In genomic region chr5:111755330-111755729, GRCm38 (mm10) we compare ENCODE assay signal across 9 mouse cellular contexts. TPM values are rescaled to one million over a fixed set of nuclear protein-coding genes. Genes with fewer than 3 reads are reported as not detected.
A peak's percentile ranks its signal among the peaks of the same experiment; 100 is the strongest.
DNase-seq lines count a peak whose midpoint lies in the region; ATAC-seq lines count a peak whose summit lies in the region.
"Had no signal": no experiment of that assay in that cellular context is flagged by ENCODE, and none has a peak within 500 bp of the region (broad histone marks: within the 10 kb centered on the region; RNA-seq: fewer than 3 reads in every experiment).

No protein-coding gene starts in this region.

- peaks cover 4% of the 10 kb centered on the region; the same call in 1 of the 2 replicates for H3K27me3 ChIP-seq in kidney, embryonic 16.5 days (ENCODE audit: insufficient read depth, low read length)
- no peaks in the 10 kb centered on the region for H3K27me3 ChIP-seq in intestine, embryonic 14.5 days (replicated peaks; ENCODE audit: control insufficient read depth, insufficient read depth, low read length)

- intact Hi-C loops in gastrocnemius, postnatal 36 days (cut with DNase I): no loop called here

- ATAC-seq in kidney, embryonic 16.5 days (ENCODE audit: low FRiP score, low TSS enrichment): no peak
- ATAC-seq in intestine, embryonic 14.5 days (replicated peaks; ENCODE audit: low FRiP score, low TSS enrichment, low read depth): peak; percentile 68

- no peak overlapping the region for H3K27ac ChIP-seq in kidney, embryonic 16.5 days (ENCODE audit: low read length)
- H3K27ac ChIP-seq in intestine, embryonic 14.5 days (ENCODE audit: low read depth): no peak overlapping the region
- H3K27ac ChIP-seq: macrophage had no signal

- no peaks in the 10 kb centered on the region for H3K36me3 ChIP-seq in kidney, embryonic 16.5 days (ENCODE audit: insufficient read depth, low read length)
- H3K36me3 ChIP-seq in intestine, embryonic 14.5 days (ENCODE audit: control insufficient read depth, insufficient read depth, low read length): no peaks in the 10 kb centered on the region

- no peak for DNase-seq in kidney, postnatal 14 days
- peak; percentile 93 for DNase-seq in embryo, embryonic 10 days (ENCODE audit: low spot score)
- no peak for DNase-seq in intestine, embryonic 14.5 days (ENCODE audit: low spot score)
- peak; percentile 51 for DNase-seq in naive thymus-derived CD4-positive, alpha-beta T cell, adult 2 months (ENCODE audit: low read depth)
- no peak for DNase-seq in adrenal gland, adult 18-20 months (ENCODE audit: low spot score in 2 of 2)
- DNase-seq in ovary, postnatal 14 days (ENCODE audit: low spot score): no peak
- no peak for DNase-seq in gastrocnemius, postnatal 36 days

- H3K4me3 ChIP-seq in kidney, embryonic 16.5 days (ENCODE audit: low read length): no peak overlapping the region
- no peak overlapping the region for H3K4me3 ChIP-seq in intestine, embryonic 14.5 days (ENCODE audit: low read depth, low read length)

- peak overlapping the region; percentile 47; the same call in 1 of the 2 replicates for H3K4me2 ChIP-seq in kidney, embryonic 16.5 days (replicated peaks; ENCODE audit: low read depth, low read length)
- H3K4me2 ChIP-seq in intestine, embryonic 14.5 days (ENCODE audit: low read length): peak overlapping the region; percentile 34

- peaks cover 3% of the 10 kb centered on the region; the same call in 1 of the 2 replicates for H3K4me1 ChIP-seq in kidney, embryonic 16.5 days (ENCODE audit: insufficient read depth, low read length)
- peaks cover 7% of the 10 kb centered on the region; the same call in 1 of the 2 replicates for H3K4me1 ChIP-seq in intestine, embryonic 14.5 days (replicated peaks; ENCODE audit: control insufficient read depth, insufficient read depth, low read length)

- H3K9ac ChIP-seq in kidney, embryonic 16.5 days (replicated peaks; ENCODE audit: low read length): no peak overlapping the region
- H3K9ac ChIP-seq in intestine, embryonic 14.5 days (ENCODE audit: low read length): no peak overlapping the region

- H3K9me3 ChIP-seq in kidney, embryonic 16.5 days (ENCODE audit: low read length): no peaks in the 10 kb centered on the region
- H3K9me3 ChIP-seq in intestine, embryonic 14.5 days (ENCODE audit: control insufficient read depth, low read length): no peaks in the 10 kb centered on the region

- 16% methylated on average over 5 of the region's 5 CpGs for WGBS in kidney, embryonic 16.5 days
- 18% methylated on average over 5 of the region's 5 CpGs for WGBS in intestine, embryonic 14.5 days

RNA-seq across cellular contexts. Expression of gene Gm26897, which starts 21.6 kb away (rescaled TPM):
- polyA plus RNA-seq in kidney, embryonic 16.5 days (2015; fragmentation: Nextera tagmentation; extraction: Ambion mirVana): not detected in 2 replicates
- not detected in 2 replicates for polyA plus RNA-seq in intestine, embryonic 14.5 days (2014; fragmentation: Nextera tagmentation; extraction: Ambion mirVana)
- total RNA-seq in adrenal gland, adult 18-20 months (2021): not detected
- not detected for total RNA-seq in gastrocnemius, postnatal 36 days (2021)
- polyA plus RNA-seq: macrophage had no signal

Comparison
In these comparisons a context has a peak if more than half of its experiments do, and no peak if none do; other contexts are left out.
1. DNase-seq: peak in embryo, embryonic 10 days (single experiment) and naive thymus-derived CD4-positive, alpha-beta T cell, adult 2 months (single experiment); none in kidney, postnatal 14 days (single experiment), intestine, embryonic 14.5 days (single experiment), adrenal gland, adult 18-20 months (0 of 2), ovary, postnatal 14 days (single experiment) and gastrocnemius, postnatal 36 days (0 of 2).